Mouse (Mus musculus): ENCODE measurements around the gene Mettl26. TPM values are rescaled to one million over a fixed set of nuclear protein-coding genes. Genes with fewer than 3 reads are reported as not detected.

Gene Mettl26
- polyA plus RNA-seq, 3 experiments from 2014 or later = 91.1 to 121 (median 98.2) TPM

Other genes starting within 250 kb of the Mettl26 start
- gene Gng13, start 157.9 kb upstream of the Mettl26 start, polyA plus RNA-seq (2017; shearing (Covaris generic)) = not detected
- gene Chtf18, start 147.7 kb upstream of the Mettl26 start, polyA plus RNA-seq (2017; shearing (Covaris generic)) = 10 to 100 TPM in 1 of 3 experiments, 1 to 10 TPM in 2; 1.4 to 12.9 (median 3.9) TPM
- gene Rpusd1, start 147.4 kb upstream of the Mettl26 start, polyA plus RNA-seq (2017; shearing (Covaris generic)) = 10 to 100 TPM in 2 of 3 experiments, 1 to 10 TPM in 1; 8.6 to 12.5 (median 11.2) TPM
- not detected for gene Mslnl, start 139.0 kb upstream of the Mettl26 start, polyA plus RNA-seq (2017; shearing (Covaris generic))
- gene Msln, start 120.7 kb upstream of the Mettl26 start, polyA plus RNA-seq (2017; shearing (Covaris generic)) = not detected
- gene Narfl, start 101.3 kb upstream of the Mettl26 start, polyA plus RNA-seq (2017; shearing (Covaris generic)) = 10 to 100 TPM; 16.4 to 18.4 (median 17.0) TPM
- gene Haghl, start 89.4 kb upstream of the Mettl26 start, polyA plus RNA-seq (2017; shearing (Covaris generic)) = 10 to 100 TPM; 23.1 to 41.8 (median 31.1) TPM
- gene Ccdc78, start 88.5 kb upstream of the Mettl26 start, polyA plus RNA-seq (2017; shearing (Covaris generic)) = under 1 TPM in 2 of 3 experiments, not detected in 1; 0.50 to 0.75 TPM
- gene Fam173a, start 82.2 kb upstream of the Mettl26 start, polyA plus RNA-seq (2017; shearing (Covaris generic)) = 100 to 1,000 TPM; 158 to 288 (median 193) TPM
- gene AC134908.4, start 79.4 kb upstream of the Mettl26 start, polyA plus RNA-seq (2017; shearing (Covaris generic)) = not detected
- 1 to 10 TPM; 3.3 to 5.7 (median 5.6) TPM for gene Metrn, start 77.9 kb upstream of the Mettl26 start, polyA plus RNA-seq (2017; shearing (Covaris generic))
- gene Fbxl16, start 66.0 kb upstream of the Mettl26 start, polyA plus RNA-seq (2017; shearing (Covaris generic)) = not detected
- gene Wdr24, start 51.4 kb upstream of the Mettl26 start, polyA plus RNA-seq (2017; shearing (Covaris generic)) = 10 to 100 TPM; 13.8 to 23.4 (median 19.3) TPM
- gene Jmjd8, start 46.2 kb upstream of the Mettl26 start, polyA plus RNA-seq (2017; shearing (Covaris generic)) = 10 to 100 TPM; 12.5 to 26.2 (median 23.9) TPM
- gene Stub1, start 41.7 kb upstream of the Mettl26 start, polyA plus RNA-seq (2017; shearing (Covaris generic)) = 10 to 100 TPM; 60.7 to 79.7 (median 78.2) TPM
- gene Rhbdl1, start 37.8 kb upstream of the Mettl26 start, polyA plus RNA-seq (2017; shearing (Covaris generic)) = 1 to 10 TPM in 1 of 3 experiments, not detected in 2; 1.7 TPM
- gene Gm20683, start 33.3 kb upstream of the Mettl26 start, polyA plus RNA-seq (2017; shearing (Covaris generic)) = 1 to 10 TPM in 1 of 3 experiments, under 1 TPM in 2; 0.26 to 1.1 (median 0.67) TPM
- gene Rhot2, start 30.2 kb upstream of the Mettl26 start, polyA plus RNA-seq (2017; shearing (Covaris generic)) = 10 to 100 TPM; 21.2 to 32.3 (median 23.4) TPM
- 1 to 10 TPM; 3.3 to 7.0 (median 6.8) TPM for gene Wdr90, start 13.6 kb upstream of the Mettl26 start, polyA plus RNA-seq (2017; shearing (Covaris generic))
- gene Mcrip2, start 6.3 kb upstream of the Mettl26 start, polyA plus RNA-seq (2017; shearing (Covaris generic)) = 1 to 10 TPM; 2.5 to 3.9 (median 3.5) TPM
- 1 to 10 TPM in 2 of 3 experiments, under 1 TPM in 1; 0.93 to 1.9 (median 1.4) TPM for gene Wfikkn1, start 5.8 kb downstream of the Mettl26 start, polyA plus RNA-seq (2017; shearing (Covaris generic))
- 1 to 10 TPM; 6.0 to 7.9 (median 7.5) TPM for gene Rab40c, start 44.7 kb downstream of the Mettl26 start, polyA plus RNA-seq (2017; shearing (Covaris generic))
- 10 to 100 TPM; 22.0 to 28.6 (median 27.4) TPM for gene Pigq, start 69.9 kb downstream of the Mettl26 start, polyA plus RNA-seq (2017; shearing (Covaris generic))
- not detected for gene Nhlrc4, start 69.9 kb downstream of the Mettl26 start, polyA plus RNA-seq (2017; shearing (Covaris generic))
- not detected for gene A930017K11Rik, start 77.5 kb downstream of the Mettl26 start, polyA plus RNA-seq (2017; shearing (Covaris generic))
- 1 to 10 TPM; 5.6 to 6.0 (median 5.7) TPM for gene Capn15, start 110.7 kb downstream of the Mettl26 start, polyA plus RNA-seq (2017; shearing (Covaris generic))
- gene Rab11fip3, start 194.5 kb downstream of the Mettl26 start, polyA plus RNA-seq (2017; shearing (Covaris generic)) = 1 to 10 TPM; 1.6 to 3.0 (median 2.7) TPM
- 10 to 100 TPM; 14.2 to 26.5 (median 21.7) TPM for gene Decr2, start 215.3 kb downstream of the Mettl26 start, polyA plus RNA-seq (2017; shearing (Covaris generic))
- gene Nme4, start 220.5 kb downstream of the Mettl26 start, polyA plus RNA-seq (2017; shearing (Covaris generic)) = 1 to 10 TPM in 1 of 3 experiments, under 1 TPM in 2; 0.39 to 1.0 (median 0.52) TPM
- gene Tmem8, start 238.2 kb downstream of the Mettl26 start, polyA plus RNA-seq (2017; shearing (Covaris generic)) = 1 to 10 TPM; 6.0 to 8.5 (median 6.3) TPM
- 100 to 1,000 TPM in 2 of 3 experiments, 10 to 100 TPM in 1; 94.6 to 150 (median 125) TPM for gene Mrpl28, start 248.4 kb downstream of the Mettl26 start, polyA plus RNA-seq (2017; shearing (Covaris generic))